Mouse (Mus musculus) embryonic facial prominence, embryonic 15.5 days (tissue): Measurements from ENCODE around the gene Tm4sf19. TPM values are rescaled to one million over a fixed set of nuclear protein-coding genes. Genes with fewer than 3 reads are reported as not detected.
A peak's percentile ranks its signal among the peaks of the same experiment; 100 is the strongest.

Experiments
- ATAC-seq: fragments of 200-750 bp; cut with Nextera tagmentation; 2 replicates; pipeline ENCODE4 v1.8.0; 2017; ENCODE audit warnings: low read depth, moderate TSS enrichment; ENCODE audit not compliant: insufficient number of reproducible peaks, low FRiP score, low TSS enrichment
- H3K27ac ChIP-seq: fragments of 300-500 bp; sonication (generic); replicated peaks from 2 replicates; pipeline ENCODE4 v1.5.1; 2015; ENCODE audit warnings: mild to moderate bottlenecking, inconsistent platforms
- H3K27me3 ChIP-seq: fragments of 300-500 bp; sonication (generic); 2 replicates; pipeline ENCODE4 v1.6.1; 2015; ENCODE audit warnings: inconsistent platforms
- H3K36me3 ChIP-seq: fragments of 300-500 bp; sonication (generic); 2 replicates; pipeline ENCODE4 v1.6.1; 2015; ENCODE audit warnings: mild to moderate bottlenecking, inconsistent platforms
- H3K4me1 ChIP-seq: fragments of 300-500 bp; sonication (generic); 2 replicates; pipeline ENCODE4 v1.6.1; 2015; ENCODE audit warnings: inconsistent platforms
- H3K4me2 ChIP-seq: fragments of 300-500 bp; sonication (generic); replicated peaks from 2 replicates; pipeline ENCODE4 v1.6.1; 2015; ENCODE audit warnings: mild to moderate bottlenecking, inconsistent platforms
- H3K4me3 ChIP-seq: fragments of 300-500 bp; sonication (generic); replicated peaks from 2 replicates; pipeline ENCODE4 v1.5.1; 2015; ENCODE audit warnings: mild to moderate bottlenecking, inconsistent platforms
- H3K9ac ChIP-seq: fragments of 300-500 bp; sonication (generic); 2 replicates; pipeline ENCODE4 v1.6.1; 2015; ENCODE audit warnings: inconsistent platforms
- H3K9me3 ChIP-seq: fragments of 300-500 bp; sonication (generic); replicated peaks from 2 replicates; pipeline ENCODE4 v1.6.1; 2016; ENCODE audit warnings: inconsistent platforms
- WGBS: fragments of 180-500 bp; shearing (Covaris S2); methylation state at CpG from one replicate; pipeline ENCODE4 v1.1.7; 2015; 5-methylcytosine and 5-hydroxymethylcytosine counted together
- polyA plus RNA-seq: library from polyadenylated mRNA; unstranded; fragments of >200 nt; fragmentation: Nextera tagmentation; extraction: Ambion mirVana; gene quantifications from 2 replicates; pipeline ENCODE4 v1.2.1, GENCODE M21; 2015

Tm4sf19 gene
- polyA plus RNA-seq, 1 experiment from 2014 or later, result 0.35 TPM

DNA sequence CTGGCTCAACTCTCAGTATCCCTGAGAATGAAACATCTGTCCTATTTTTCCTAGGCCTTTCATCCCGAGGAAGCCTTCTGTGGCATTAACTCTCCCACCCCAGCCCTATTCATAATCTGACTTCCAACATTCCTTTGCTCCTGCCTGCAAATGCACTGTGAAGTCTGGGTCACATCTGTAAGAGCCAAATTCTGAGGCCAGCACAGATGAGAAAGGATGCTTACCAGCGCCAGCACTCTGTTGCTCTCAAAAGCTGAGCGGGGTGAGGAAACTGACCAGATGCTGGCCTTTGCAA is 3.8 kb upstream of the Tm4sf19 start:
- no peak for ATAC-seq
- no peak overlapping the region for H3K4me3 ChIP-seq
- no peak overlapping the region for H3K4me2 ChIP-seq
- H3K36me3 ChIP-seq, result peaks cover 9% of the 10 kb centered on the region
- no peak overlapping the region; the same call in 1 of the 2 replicates for H3K27ac ChIP-seq
- peaks cover 8% of the 10 kb centered on the region; the same call in 1 of the 2 replicates for H3K4me1 ChIP-seq
- no peaks in the 10 kb centered on the region for H3K27me3 ChIP-seq
- no peaks in the 10 kb centered on the region for H3K9me3 ChIP-seq
- no peak overlapping the region for H3K9ac ChIP-seq
- 52% methylated on average over 3 of the region's 3 CpGs for WGBS

DNA sequence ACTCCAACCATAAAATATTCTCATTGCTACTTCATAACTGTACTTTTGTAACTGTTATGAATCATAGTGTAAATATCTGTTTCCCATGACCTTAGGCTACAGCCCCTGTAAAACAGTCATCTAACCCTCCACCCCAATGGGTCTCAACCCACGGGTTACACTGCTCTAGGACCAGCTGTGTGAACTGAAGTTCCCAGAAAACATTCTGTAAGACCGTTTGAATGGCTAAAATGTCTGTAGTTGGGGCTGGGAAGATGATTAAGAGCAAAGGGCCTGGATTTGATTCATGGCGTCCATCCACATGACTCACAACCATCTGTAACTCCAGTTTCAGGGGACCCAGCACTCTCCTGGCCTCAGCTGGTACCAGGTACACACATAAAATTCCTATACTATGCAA is 2.1 kb upstream of the Tm4sf19 start:
- peaks cover 5% of the 10 kb centered on the region; the same call in 1 of the 2 replicates for H3K36me3 ChIP-seq
- WGBS, result 62% methylated on average over 3 of the region's 3 CpGs
- no peak overlapping the region for H3K4me2 ChIP-seq
- H3K9me3 ChIP-seq, result no peaks in the 10 kb centered on the region
- no peak overlapping the region for H3K27ac ChIP-seq
- peaks cover 8% of the 10 kb centered on the region; the same call in 1 of the 2 replicates for H3K4me1 ChIP-seq
- no peaks in the 10 kb centered on the region for H3K27me3 ChIP-seq
- ATAC-seq, result no peak
- no peak overlapping the region for H3K9ac ChIP-seq
- H3K4me3 ChIP-seq, result no peak overlapping the region

DNA sequence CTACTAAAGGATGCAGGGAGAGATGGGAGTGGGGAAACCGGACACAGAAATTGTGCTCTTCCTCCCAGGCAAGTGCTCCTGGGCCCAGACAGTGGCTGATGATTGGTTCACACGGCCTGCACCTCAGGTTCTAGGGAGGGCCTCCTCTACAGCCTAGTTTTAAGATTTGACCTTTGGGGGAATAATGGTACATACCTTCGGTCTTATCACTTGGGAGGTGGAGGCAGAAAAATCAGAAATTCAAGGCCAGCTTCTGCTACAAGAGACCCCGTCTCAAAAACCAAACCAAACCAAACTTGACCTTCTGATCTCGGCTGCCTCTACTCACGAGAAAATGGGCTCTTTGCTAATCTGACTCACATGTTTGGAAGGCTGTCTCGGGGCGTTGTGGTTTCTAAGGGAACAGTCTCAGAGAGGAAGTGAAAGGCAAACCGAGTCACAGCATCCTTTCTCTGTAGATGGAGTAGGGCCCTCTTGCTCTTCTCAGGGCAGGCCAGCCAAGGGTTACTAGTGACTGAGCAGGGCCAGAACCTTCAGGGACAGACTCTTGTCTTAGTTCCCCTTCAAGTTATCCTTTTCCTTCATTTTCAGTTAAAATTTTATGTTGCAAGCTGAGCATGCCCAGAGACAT is 1.1 kb downstream of the Tm4sf19 start:
- Histone ChIP-seq H3K36me3 (no peaks in the 10 kb centered on the region), H3K4me2 (no peak overlapping the region)

DNA sequence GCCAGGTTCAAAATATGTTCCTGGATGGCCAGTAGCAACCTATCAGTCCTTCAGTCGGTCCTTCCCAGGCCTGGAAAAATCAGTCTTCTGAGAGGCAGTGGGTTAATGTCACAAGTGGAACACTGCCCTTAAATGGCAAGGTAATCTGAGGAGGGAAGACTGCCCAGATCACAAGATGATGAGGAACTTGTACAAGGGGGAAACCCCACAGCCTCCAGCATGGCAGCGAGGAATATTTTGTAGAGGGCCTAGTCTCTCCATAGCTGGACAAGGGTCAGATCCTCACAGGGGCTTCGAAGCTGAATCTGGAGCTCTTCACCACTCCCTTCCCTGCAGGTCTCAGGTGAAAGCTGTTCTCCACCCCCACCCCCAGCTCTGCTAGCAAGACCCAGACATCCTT is 2.5 kb downstream of the Tm4sf19 start:
- H3K27me3 ChIP-seq, result no peaks in the 10 kb centered on the region
- no peaks in the 10 kb centered on the region for H3K4me1 ChIP-seq
- WGBS, result 79% methylated on average over 3 of the region's 3 CpGs
- H3K4me2 ChIP-seq, result no peak overlapping the region
- H3K36me3 ChIP-seq, result no peaks in the 10 kb centered on the region
- no peak overlapping the region for H3K9ac ChIP-seq
- H3K9me3 ChIP-seq, result no peaks in the 10 kb centered on the region
- ATAC-seq, result no peak
- no peak overlapping the region for H3K4me3 ChIP-seq
- H3K27ac ChIP-seq, result no peak overlapping the region

More for the DNA sequence above, 1.1 kb downstream of the Tm4sf19 start:
- no peaks in the 10 kb centered on the region for H3K27me3 ChIP-seq
- H3K9ac ChIP-seq, result no peak overlapping the region
- WGBS, result 62% methylated on average over 9 of the region's 9 CpGs
- ATAC-seq, result no peak
- no peak overlapping the region for H3K4me3 ChIP-seq
- peaks cover 1% of the 10 kb centered on the region; the same call in 1 of the 2 replicates for H3K4me1 ChIP-seq
- H3K27ac ChIP-seq, result no peak overlapping the region
- no peaks in the 10 kb centered on the region for H3K9me3 ChIP-seq

DNA sequence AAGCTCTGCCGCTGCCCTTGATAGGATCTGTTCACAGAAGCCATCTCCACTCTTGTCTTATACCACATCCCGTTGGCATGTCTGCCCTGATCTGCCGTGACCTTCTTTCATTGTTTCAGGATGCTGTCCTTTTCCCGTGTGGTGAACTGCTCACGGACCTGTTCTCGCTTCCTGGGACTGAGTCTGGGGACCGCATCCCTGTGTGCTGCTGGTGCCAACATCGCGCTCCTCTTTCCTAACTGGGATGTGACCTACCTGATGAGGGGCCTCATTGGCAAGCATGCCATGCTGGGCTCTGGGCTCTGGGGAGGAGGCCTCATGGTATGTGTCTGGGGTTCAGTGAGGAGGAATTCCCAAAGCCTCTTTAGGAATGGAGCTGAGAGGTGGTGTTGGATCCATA is 5.4 kb downstream of the Tm4sf19 start:
- Histone ChIP-seq H3K4me3 (no peak overlapping the region), H3K27ac (no peak overlapping the region), H3K9ac (no peak overlapping the region), H3K27me3 (no peaks in the 10 kb centered on the region), H3K4me1 (no peaks in the 10 kb centered on the region), H3K4me2 (no peak overlapping the region), H3K36me3 (no peaks in the 10 kb centered on the region), H3K9me3 (no peaks in the 10 kb centered on the region)
- ATAC-seq, result no peak
- WGBS, result 91% methylated on average over 9 of the region's 9 CpGs

DNA sequence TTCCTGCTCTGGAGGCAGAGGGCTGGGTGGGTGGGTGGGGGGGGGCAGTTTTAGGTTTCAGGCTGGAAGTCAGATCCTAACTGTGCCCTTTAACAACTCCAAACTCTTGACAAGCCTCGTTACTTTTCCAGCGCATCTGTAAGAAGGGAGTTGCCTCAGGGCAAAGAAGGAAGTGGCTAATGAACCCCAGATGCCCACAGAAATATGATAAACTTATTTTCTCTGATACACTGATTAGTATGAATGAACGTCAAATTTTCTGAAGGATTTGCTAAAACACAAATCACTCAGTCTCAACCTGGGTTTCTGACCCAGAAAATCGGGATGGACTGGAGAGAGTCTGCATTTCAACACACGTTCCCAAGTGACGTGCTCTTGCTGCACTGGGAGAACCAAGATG is 6.4 kb downstream of the Tm4sf19 start:
- Histone ChIP-seq H3K9me3 (no peaks in the 10 kb centered on the region), H3K4me3 (no peak overlapping the region), H3K4me1 (no peaks in the 10 kb centered on the region), H3K27me3 (no peaks in the 10 kb centered on the region), H3K4me2 (no peak overlapping the region), H3K9ac (no peak overlapping the region), H3K36me3 (no peaks in the 10 kb centered on the region), H3K27ac (no peak overlapping the region)
- ATAC-seq, result no peak
- 25% methylated on average over 6 of the region's 6 CpGs for WGBS

DNA sequence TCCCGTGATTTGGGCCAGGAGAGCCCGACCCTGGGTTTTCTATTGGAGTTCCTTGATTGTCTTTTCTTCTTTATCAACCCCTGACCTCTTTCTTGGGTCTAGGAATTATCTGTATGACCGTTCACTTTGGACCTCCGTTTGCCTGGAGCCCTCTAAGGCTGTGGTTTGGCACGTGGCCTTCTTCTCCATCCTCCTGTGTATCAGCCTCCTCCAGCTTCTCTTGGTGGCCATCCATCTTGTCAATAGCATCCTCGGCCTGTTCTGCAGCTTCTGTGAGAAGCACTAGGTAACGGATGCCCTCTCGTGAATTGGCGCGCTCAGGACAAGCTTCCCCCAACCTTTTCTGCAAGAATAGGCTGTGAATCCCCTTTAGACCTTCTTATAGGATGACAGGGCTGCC is 7.4 kb downstream of the Tm4sf19 start:
- Histone ChIP-seq H3K36me3 (no peaks in the 10 kb centered on the region), H3K9ac (no peak overlapping the region), H3K27me3 (no peaks in the 10 kb centered on the region), H3K27ac (no peak overlapping the region), H3K4me2 (no peak overlapping the region), H3K4me1 (no peaks in the 10 kb centered on the region), H3K9me3 (no peaks in the 10 kb centered on the region), H3K4me3 (no peak overlapping the region)
- WGBS, result 80% methylated on average over 10 of the region's 10 CpGs
- no peak for ATAC-seq

DNA sequence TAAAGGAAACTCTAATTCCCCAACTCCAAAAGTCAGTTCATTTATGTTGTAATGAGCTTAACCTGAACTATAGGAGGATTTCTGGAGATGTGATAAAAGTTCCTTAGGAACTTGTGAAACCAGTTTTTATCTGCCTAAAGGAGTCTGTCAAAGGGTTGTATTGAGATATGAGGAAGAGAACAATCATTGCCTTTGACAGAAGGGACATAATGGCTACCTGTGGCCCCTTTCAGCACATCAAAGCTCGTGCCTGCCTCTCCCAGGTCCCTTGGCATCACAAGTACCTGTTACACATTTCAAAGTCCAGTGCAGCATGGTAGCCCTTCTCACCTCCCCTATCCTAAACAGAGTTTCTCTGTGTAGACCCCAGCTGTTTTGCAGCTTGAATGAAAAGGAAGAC is 17.2 kb downstream of the Tm4sf19 start:
- no peaks in the 10 kb centered on the region for H3K36me3 ChIP-seq
- H3K9me3 ChIP-seq, result no peaks in the 10 kb centered on the region
- no peak overlapping the region for H3K27ac ChIP-seq
- no peak overlapping the region for H3K9ac ChIP-seq
- H3K4me3 ChIP-seq, result no peak overlapping the region
- H3K4me1 ChIP-seq, result peaks cover 13% of the 10 kb centered on the region; the same call in 1 of the 2 replicates
- H3K27me3 ChIP-seq, result no peaks in the 10 kb centered on the region
- no peak overlapping the region for H3K4me2 ChIP-seq
- WGBS, result 46% methylated on average over 1 of the region's 1 CpGs
- ATAC-seq, result no peak

DNA sequence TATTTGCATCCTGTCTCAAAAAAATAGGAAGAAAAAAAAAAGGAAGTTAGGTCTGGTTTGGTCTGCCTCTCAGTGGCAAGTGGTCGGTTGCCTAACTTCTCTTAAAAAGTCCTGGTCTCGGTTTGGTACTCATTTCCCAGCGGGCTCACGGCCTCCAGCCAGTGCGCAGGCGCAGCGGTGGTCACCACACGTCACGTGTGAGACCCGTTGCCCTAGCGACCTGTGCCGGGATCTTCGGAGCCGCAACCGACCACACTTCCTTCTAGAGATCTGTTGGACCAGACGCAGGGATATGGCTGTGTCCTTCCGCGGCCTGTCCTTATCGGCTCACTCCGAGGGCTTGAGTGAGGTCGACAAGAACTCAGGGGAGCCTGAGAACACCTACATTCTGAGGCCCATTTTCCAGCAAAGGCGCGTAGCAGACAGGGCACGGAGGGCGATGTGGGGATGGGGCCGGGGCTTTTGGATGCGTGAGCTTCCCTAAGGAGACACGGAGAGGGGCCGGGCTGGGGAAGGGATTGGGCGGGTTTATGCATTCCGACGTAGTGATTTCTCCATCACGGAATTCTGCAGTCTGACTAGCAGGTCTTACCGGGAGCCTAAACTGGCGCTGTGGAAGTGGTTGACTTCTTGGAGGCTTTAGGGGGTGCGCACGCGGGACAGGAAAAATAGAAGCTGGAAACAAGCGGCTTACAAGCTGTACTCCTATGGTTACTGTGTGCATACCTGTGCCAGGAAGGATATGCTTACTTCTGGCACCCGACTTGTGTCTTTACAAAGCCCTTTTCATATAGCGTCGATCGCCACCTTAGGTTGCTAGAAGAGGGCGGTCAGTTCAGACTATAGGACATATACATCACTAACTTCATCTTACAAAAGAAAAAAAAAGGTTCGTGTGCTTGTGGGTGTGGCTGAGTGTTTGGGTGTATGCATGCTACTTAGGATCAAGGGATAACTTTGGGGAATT is 19.5 kb downstream of the Tm4sf19 start, which contains the start of gene Tctex1d2:
Gene Tctex1d2 (plus strand): TSS at position 186 of the 967 bp plus-strand sequence.
- peak within 1 kb of the TSS; percentile 70 for H3K4me3 ChIP-seq
- peak; percentile 95 for ATAC-seq
- peak within 1 kb of the TSS; percentile 55 for H3K9ac ChIP-seq
- H3K36me3 ChIP-seq, result no peaks in the 10 kb centered on the region
- H3K9me3 ChIP-seq, result no peaks in the 10 kb centered on the region
- WGBS, result 2% methylated on average over 45 of the region's 45 CpGs
- H3K4me1 ChIP-seq, result peaks cover 13% of the 10 kb centered on the region; the same call in 1 of the 2 replicates
- peak within 1 kb of the TSS; percentile 94 for H3K27ac ChIP-seq
- H3K27me3 ChIP-seq, result no peaks in the 10 kb centered on the region
- H3K4me2 ChIP-seq, result peak within 1 kb of the TSS; percentile 67

DNA sequence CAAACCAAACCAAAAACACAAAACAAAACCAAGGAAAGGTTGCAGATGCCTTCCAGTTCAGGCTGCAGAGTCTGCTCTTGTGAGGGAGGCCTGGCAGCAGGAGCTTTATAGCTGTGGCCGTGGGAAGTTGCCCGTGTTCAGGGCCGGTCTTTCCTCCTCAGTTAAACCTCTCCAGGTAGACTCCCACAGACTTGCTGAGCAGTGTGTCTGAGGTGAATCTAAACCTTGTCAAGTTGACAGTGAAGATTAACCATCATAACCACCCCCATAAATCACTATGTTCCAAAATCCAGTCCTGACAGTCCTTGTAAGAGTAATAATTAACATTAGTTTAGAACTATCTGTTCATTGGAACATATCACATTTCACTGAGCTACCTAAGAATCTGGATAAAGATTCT is 27.2 kb downstream of the Tm4sf19 start:
- Histone ChIP-seq H3K36me3 (no peaks in the 10 kb centered on the region), H3K9ac (no peak overlapping the region), H3K4me3 (no peak overlapping the region), H3K4me1 (peaks cover 14% of the 10 kb centered on the region), H3K27me3 (no peaks in the 10 kb centered on the region), H3K9me3 (no peaks in the 10 kb centered on the region), H3K27ac (no peak overlapping the region), H3K4me2 (no peak overlapping the region)
- WGBS, result 77% methylated on average over 3 of the region's 3 CpGs
- no peak for ATAC-seq

DNA sequence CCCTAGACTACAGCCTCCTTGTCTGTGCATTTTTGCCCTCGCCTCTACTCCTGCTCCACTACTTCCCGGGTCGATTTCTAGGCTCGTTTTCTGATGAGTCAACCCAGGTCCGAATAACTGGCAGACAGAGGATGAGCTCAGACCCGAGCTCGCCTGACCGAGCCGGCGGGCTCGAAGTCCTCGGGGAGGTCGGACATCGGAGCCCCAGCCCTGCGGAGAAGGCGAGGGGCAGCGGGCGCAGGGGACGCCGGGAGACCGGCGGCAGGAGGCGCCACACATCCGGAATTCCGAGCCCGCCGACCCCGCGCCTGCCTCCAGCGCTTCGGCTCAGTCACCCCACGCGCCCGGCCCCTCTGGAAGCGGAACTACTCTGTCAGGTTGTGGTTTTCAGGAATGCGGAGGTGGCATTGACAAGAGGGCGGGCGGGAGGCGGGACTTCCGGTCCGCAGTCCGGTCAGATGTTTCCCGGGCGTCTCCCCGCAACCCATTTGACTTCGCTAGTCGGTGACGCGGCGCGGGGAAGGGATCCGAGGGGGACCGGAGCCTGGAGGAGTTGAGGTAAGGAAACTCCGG is 30.3 kb downstream of the Tm4sf19 start, which contains the start of gene Pcyt1a:
Gene Pcyt1a (plus strand): TSS at position 448 of the 573 bp plus-strand sequence.
- peak within 1 kb of the TSS; percentile 84 for H3K4me3 ChIP-seq
- H3K4me1 ChIP-seq, result peaks cover 14% of the 10 kb centered on the region
- H3K27me3 ChIP-seq, result no peaks in the 10 kb centered on the region
- ATAC-seq, result peak; percentile 96
- H3K9ac ChIP-seq, result peak within 1 kb of the TSS; percentile 73
- H3K4me2 ChIP-seq, result peak within 1 kb of the TSS; percentile 80
- no peaks in the 10 kb centered on the region for H3K36me3 ChIP-seq
- no peaks in the 10 kb centered on the region for H3K9me3 ChIP-seq
- peak within 1 kb of the TSS; percentile 87 for H3K27ac ChIP-seq
- WGBS, result under 1% methylated on average over 54 of the region's 54 CpGs
